Mouse (Mus musculus): ENCODE data around the gene Cd59a. TPM values are rescaled to one million over a fixed set of nuclear protein-coding genes. Genes with fewer than 3 reads are reported as not detected.

The Cd59a gene
- polyA plus RNA-seq, 1 experiment from 2014 or later, result 101 TPM

DNA sequence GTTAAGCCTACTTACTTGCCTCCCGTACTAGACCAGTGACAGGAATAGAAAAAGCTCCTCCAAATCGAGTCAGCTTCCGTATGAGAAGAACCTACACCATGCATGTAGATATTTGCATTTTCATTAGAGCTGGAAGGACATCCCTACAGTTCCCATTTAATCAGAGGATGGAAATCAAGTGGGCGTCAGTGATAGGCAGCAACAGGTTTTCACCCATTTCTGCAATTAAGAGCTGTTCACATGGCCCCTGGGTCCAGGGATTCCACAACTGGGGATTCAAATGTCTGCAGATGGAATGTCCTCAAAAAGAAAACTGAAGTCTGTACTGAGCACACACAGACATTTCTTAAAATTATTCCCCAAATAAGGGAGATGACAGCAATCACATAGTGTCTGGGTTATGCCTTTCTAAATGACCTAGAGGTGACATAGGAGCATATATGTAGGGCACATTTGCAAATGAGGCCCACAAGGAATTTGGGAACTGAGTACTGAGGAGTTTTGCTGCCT lies 68.4 kb downstream of the Cd59a start:
- ATAC-seq (ENCODE audit: low read depth), result no peak
- Histone ChIP-seq H3K36me3 (ENCODE audit: control insufficient read depth, insufficient read depth) (no peaks in the 10 kb centered on the region), H3K9ac (ENCODE audit: low read depth, low read length) (no peak overlapping the region), H3K27me3 (ENCODE audit: control insufficient read depth, insufficient read depth, low read depth, low read length) (no peaks in the 10 kb centered on the region), H3K9me3 (replicated peaks; ENCODE audit: control insufficient read depth, low read length) (no peaks in the 10 kb centered on the region), H3K4me2 (ENCODE audit: low read depth, low read length) (no peak overlapping the region), H3K4me1 (ENCODE audit: control insufficient read depth, low read depth, low read length) (no peaks in the 10 kb centered on the region), H3K4me3 (ENCODE audit: low read depth, low read length) (no peak overlapping the region), H3K27ac (ENCODE audit: low read length) (no peak overlapping the region)
- 73% methylated on average over 4 of the region's 4 CpGs for WGBS (ENCODE audit: insufficient replicate concordance)

Other genes starting within 250 kb of the Cd59a start
- gene Lmo2, start 137.8 kb upstream of the Cd59a start, polyA plus RNA-seq (2015; fragmentation: Nextera tagmentation; extraction: Ambion mirVana), result 126 and 128 TPM in 2 replicates
- 46.9 and 53.9 TPM in 2 replicates for gene Fbxo3, start 68.1 kb upstream of the Cd59a start, polyA plus RNA-seq (2015; fragmentation: Nextera tagmentation; extraction: Ambion mirVana)
- 1.1 and 1.8 TPM in 2 replicates for gene 4931422A03Rik, start 67.4 kb upstream of the Cd59a start, polyA plus RNA-seq (2015; fragmentation: Nextera tagmentation; extraction: Ambion mirVana)
- 0.05 and 0.21 TPM in 2 replicates for gene Gm10912, start 30.0 kb upstream of the Cd59a start, polyA plus RNA-seq (2015; fragmentation: Nextera tagmentation; extraction: Ambion mirVana)
- not detected in 2 replicates for gene Gm10799, start 27.3 kb upstream of the Cd59a start, polyA plus RNA-seq (2015; fragmentation: Nextera tagmentation; extraction: Ambion mirVana)
- 9.7 and 11.0 TPM in 2 replicates for gene Cd59b, start 26.0 kb upstream of the Cd59a start, polyA plus RNA-seq (2015; fragmentation: Nextera tagmentation; extraction: Ambion mirVana)
- 0.35 and 0.56 TPM in 2 replicates for gene A930018P22Rik, start 27.0 kb downstream of the Cd59a start, polyA plus RNA-seq (2015; fragmentation: Nextera tagmentation; extraction: Ambion mirVana)

Data from liver, embryonic 16.5 days (tissue).